Mouse (Mus musculus) MEL (cell line): ENCODE measurements around the gene Gm37240.

Source experiments
- CHD2 ChIP-seq: IDR thresholded peaks from 2 replicates; pipeline ENCODE4 v1.6.1; 2011; ENCODE audit warnings: low read length, improper control_type of control experiment
- CTCF ChIP-seq, 3 experiments: IDR thresholded peaks in 2 of 3; conservative IDR thresholded peaks in 1 of 3; 2 replicates each; pipeline ENCODE4 v1.5.1; 2011 to 2012; ENCODE audit warnings: low read length in 3 of 3, low read depth in 2 of 3, mild to moderate bottlenecking in 2 of 3, improper control_type of control experiment in 1 of 3, inconsistent platforms in 1 of 3, mixed read lengths in 1 of 3, moderate library complexity in 1 of 3; ENCODE audit not compliant: control insufficient read depth in 1 of 3, insufficient read depth in 1 of 3, poor library complexity in 1 of 3, severe bottlenecking in 1 of 3
- EP300 ChIP-seq, 2 experiments: IDR thresholded peaks; 2 replicates each; pipeline ENCODE4 v1.6.1; 2011; ENCODE audit warnings: improper control_type of control experiment in 2 of 2, low read length in 2 of 2, low read depth in 1 of 2, mild to moderate bottlenecking in 1 of 2
- POLR2A ChIP-seq, 2 experiments: IDR thresholded peaks; 2 replicates each; pipeline ENCODE4 v1.6.1; 2011 to 2012; ENCODE audit warnings: low read length in 2 of 2, mild to moderate bottlenecking in 2 of 2, control low read depth in 1 of 2, improper control_type of control experiment in 1 of 2, low read depth in 1 of 2, moderate library complexity in 1 of 2; ENCODE audit not compliant: control insufficient read depth in 1 of 2, insufficient read depth in 1 of 2, poor library complexity in 1 of 2
- POLR2AphosphoS5 ChIP-seq: IDR thresholded peaks from 2 replicates; pipeline ENCODE4 v1.6.1; 2012; ENCODE audit warnings: low read depth, borderline replicate concordance, mild to moderate bottlenecking, inconsistent platforms, low read length, moderate library complexity, mixed read lengths

DNA sequence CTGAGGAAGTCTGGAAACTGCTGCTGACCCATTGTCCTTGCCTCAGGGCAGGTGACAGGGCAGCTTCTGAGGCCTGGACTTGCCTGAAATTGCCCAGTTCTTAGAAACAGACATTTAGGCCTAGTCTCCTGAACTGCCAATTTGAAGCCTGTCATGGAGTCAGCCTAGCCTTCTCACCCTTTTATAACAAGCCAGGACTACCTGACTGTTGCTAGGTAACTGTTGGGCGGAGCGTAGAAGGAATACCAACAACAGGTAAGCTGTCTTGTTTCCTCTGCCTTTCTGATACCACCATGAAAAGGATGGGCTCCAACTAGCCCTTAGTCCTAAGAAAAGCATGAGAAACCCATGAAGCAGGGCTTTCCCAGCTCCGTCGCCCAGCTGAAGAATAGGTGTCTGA lies 570.0 kb downstream of the Gm37240 start:
- TF ChIP-seq EP300 (IDR thresholded peaks at IDR 0.05; ENCODE audit: low read depth in 1 of 2, low read length in 2 of 2) (no peak), POLR2A (IDR thresholded peaks at IDR 0.05; ENCODE audit: control insufficient read depth in 1 of 2, insufficient read depth in 1 of 2, low read depth in 1 of 2, low read length in 2 of 2, poor library complexity in 1 of 2) (no peak), CHD2 (no peak), CTCF (IDR thresholded peaks at IDR 0.05 in 2 of 3, conservative IDR thresholded peaks at IDR 0.05 in 1 of 3; ENCODE audit: control insufficient read depth in 1 of 3, insufficient read depth in 1 of 3, low read depth in 2 of 3, low read length in 3 of 3, poor library complexity in 1 of 3, severe bottlenecking in 1 of 3) (no peak), POLR2AphosphoS5 (no peak)
